Mouse (Mus musculus) monocyte, adult 2 months (primary cell): ENCODE measurements around the gene Rnaseh2b.

Experiments
- DNase-seq, 2 experiments: peaks; one replicate each; pipeline ENCODE4 v3.0.0; 2022; ENCODE audit warnings: low spot score in 2 of 2, low read depth in 1 of 2

Rnaseh2b gene

DNA sequence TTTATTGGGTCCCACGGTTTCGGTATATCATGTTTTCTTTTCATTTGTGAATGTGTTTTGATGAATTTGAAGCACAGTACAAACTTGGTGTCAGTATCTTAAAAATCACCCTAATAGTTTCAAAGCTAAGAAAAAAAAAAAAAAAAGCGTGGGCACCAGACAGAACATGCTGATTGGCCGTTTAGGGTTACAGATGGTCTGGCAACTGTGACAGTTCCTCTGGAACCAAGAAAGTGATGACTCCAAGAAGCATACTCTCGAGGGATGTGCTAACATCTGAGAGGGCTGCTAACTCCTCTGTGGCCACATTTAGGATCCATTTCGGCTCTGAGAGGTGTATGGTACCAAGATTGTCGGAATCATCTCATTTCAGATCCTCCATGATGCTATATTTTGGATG, 62.8 kb downstream of the Rnaseh2b start:
- no peak for DNase-seq

DNA sequence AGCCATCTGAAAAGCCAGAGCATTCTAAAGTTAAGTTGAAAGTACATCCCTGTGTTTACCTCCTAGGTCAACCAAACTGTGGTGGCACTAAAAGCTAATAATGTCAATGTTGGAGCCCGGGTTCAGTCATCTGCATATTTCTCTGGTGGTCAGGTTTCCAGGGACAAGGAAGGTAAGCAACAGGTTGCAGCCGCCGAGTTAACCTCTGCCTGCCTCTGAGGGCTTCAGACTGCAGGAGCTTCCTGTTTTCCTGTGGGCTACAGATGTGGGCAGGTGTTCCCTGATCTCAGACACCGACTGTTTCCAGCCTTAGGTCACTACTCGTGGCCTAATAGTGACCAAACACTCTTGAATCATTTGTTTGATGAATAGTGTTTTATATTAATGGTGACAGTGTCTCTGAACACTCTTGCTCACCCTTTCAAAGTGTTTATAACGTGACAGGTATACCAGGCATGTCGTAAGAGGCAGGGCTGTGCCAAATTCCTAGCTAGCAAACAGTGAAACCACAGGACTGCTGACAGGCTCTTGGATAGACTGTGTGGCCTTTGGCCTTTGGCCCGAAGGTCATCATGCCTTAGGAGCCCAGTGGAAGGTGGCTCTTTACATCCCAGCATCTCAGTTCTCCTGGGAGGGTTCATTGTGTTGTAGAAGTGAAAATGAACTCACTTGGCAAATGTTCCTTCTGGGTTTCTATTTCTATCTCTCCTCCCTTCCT, 69.0 kb downstream of the Rnaseh2b start:
- DNase-seq = no peak

DNA sequence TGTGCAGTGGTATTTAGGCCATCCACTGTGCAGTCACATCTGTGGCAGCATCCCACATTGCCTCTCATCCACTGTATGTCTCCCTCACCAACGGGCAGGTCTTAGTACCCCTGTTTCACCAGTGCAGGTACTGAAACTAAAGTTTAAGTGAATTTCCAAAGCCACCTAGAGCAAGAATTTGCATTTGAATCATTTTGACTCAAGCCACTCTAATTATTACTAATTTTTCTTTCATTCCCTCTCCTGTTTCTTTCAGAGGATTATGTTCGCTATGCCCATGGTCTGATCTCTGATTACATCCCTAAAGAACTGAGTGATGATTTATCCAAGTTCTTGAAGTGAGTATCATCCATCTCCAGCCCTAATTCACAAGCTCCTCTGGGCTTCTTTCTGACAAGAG, 71.4 kb downstream of the Rnaseh2b start:
- no peak for DNase-seq

DNA sequence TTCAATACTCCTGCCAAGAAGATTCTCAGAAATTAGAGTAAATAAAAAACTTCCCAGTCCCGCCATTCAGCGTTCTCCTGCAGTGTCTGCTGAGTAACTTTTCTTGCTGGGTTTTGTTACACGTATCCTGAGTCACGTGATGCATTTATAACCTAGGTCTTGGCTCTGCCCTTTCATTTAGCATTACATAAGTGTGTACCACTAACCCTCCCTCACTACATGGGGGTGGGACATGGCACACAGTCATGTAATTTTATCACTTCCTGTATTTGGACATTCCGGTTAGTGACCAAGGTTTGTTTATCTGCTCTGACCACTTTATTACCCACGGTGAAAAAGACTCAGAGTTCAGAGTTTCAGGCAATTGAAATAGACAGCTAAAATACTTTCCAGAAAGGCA, 78.4 kb downstream of the Rnaseh2b start:
- peak in 1 of 2 experiments; percentile 14 for DNase-seq

DNA sequence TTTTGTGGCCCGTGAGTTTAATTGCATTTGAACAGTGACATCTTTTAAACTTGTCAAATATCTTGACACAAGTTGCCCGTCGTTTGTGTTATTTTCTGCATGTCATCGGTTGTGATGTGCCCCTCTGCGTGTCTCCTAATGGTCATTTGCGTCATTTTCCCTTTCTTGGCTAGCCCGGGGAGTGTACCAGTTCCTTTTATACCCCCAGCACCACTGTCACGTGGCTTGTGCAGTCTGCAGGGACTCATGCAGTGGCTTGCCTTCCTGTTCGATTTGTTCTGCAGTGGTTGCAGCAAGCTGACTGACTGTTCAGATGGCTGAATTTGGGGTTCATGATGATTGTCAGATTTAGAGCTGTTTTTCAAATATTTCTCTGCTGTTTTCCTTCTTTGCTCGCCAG, 81.6 kb downstream of the Rnaseh2b start:
- no peak for DNase-seq

DNA sequence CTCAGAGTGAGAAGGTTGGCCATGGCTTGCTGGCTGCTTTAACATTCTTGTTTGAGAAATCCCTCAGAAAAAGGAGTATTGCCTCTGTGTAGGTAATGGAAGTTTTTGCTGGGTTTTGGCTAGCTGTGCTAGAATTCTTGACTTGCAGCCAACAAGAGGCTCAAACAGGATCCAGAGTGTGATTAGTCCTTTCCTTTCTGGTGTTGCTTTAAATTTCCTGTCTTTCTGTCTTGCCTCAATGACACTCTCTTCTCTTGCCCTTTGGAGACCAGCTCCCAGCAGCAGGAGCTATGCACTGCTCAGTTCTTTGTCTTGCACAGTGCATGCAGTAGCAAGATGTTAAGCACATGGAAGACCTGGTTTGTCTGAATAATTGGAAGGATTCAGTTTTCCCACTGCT, 83.3 kb downstream of the Rnaseh2b start:
- no peak for DNase-seq

DNA sequence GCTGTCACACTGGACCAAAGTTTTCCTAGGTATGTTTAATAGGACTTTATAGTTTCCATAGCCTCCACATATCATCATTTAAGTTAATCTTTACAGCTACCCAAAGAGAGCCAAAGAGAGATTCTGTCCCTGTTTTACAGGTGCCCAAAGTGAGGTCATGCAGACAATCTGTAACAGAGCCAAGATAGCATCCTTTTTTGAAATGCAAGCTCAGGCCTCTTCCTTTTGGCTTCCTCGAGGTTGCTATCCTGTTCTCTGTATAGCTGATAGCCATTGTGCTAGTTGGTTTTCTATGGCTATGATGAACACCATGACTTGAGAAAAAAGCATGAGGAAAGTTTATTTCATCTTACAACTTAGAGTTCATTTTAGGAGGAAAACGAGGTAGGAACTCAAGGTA, 83.7 kb downstream of the Rnaseh2b start:
- no peak for DNase-seq

DNA sequence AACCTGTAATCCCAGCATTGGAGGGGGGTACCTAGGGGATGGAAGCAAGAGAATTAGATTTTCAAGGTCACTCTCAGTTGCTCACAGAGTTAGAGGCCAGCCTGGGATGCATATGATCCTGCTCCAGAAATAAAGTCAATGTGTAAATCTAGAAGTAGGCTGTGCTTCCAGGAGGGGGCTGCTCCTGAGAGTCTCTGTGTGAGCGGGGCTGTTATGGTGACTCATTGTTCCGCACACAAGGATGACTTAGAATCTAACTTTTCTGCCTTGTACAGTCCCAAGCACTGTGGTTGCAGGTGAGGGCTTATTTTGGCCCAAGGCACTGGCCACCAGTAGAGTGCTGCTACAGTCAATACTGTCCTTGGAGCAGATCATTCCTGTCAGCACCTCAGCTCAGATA, 87.0 kb downstream of the Rnaseh2b start:
- no peak for DNase-seq

DNA sequence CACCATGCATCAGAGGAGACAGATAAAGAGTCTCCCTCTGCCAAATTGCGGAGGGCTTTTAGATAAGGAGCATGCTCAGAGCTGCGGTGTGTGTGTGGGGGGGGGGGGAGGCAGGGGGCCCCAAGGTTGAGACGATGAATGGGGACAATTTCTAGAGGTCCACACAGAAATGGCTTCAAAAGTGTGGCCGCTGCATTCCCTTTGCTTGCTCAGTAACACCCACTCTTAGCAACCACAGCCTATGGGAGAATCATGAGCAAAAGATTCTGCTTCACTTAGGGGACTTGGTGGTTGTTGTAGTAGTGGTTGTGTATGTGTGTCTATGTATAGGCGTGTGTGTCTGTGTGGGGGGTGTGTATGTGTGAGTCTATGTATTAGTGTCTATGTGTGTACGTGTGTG, 88.2 kb downstream of the Rnaseh2b start:
- DNase-seq = no peak

DNA sequence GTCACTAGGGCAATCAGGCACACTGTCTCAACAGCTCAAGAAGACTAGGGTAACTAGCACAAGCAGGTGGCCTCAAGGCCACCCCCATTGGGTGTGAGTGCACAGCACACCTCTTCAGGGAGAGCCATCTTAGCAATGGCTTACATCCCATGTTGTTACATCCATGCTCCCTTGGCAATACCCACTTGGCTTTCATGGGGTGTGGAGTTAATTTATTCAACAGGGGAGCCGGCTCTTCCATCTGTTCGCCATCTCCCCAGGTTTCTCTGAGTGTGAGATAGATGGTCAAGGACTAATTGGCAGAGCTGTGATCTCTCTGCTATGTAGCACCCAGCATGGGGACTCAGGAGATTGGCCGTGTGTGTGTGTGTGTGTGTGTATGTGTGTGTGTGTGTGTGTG, 90.7 kb downstream of the Rnaseh2b start:
- DNase-seq = no peak

DNA sequence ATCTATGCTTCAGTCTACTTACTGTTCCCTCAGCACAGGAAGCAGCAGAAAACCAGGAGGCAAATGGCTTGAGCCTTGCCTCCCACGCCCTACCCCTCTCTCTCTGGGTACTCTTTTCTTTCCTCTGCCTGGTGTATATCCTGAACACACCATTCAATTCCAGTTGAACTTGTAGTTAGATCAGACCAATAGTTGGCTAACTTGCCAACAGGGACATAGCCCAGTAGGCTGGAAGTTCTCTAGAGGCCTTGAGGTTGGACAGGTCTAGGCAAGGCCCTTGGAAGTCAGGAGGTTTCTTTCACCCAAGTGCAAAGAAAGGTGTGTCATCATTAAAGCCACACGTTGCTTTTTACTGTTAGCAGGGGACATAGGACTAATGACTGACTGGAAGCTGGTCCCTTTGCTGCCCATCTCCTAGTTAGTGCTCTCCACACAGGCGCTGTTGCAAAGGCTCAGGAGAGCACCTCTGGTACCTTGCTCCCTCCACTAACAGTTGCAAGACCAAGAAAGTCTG, 91.5 kb downstream of the Rnaseh2b start:
- no peak for DNase-seq

DNA sequence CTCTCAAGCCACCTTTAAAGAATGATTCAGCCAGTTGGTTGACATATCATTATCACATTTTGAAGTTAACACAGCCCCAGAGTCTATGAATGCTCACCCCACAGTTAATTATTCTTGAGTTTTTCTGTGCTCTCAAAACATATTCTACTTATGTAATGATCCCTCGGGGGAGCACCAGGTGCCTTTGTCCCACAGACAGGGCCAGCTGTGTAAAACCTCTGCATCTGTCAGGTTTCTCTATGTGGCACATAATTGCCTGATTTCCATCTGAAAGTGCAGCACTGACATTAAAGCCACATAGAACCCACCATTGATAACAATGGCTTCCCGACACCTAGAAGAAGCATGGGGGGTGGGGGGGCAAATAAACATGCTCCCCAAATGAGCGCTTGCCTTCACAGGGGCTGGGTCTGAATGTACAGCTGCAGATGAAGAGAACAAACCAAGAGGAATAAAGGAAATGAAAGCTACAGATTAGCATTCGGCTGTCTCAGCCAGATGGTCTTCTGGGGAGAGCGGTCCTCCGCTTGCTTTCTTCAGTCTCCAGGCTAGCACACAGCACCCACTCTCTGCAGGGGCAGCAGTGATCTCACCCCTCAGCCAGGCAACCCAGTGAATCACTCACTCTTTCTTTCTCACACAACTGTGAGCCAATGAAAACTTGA, 96.8 kb downstream of the Rnaseh2b start:
- no peak for DNase-seq

DNA sequence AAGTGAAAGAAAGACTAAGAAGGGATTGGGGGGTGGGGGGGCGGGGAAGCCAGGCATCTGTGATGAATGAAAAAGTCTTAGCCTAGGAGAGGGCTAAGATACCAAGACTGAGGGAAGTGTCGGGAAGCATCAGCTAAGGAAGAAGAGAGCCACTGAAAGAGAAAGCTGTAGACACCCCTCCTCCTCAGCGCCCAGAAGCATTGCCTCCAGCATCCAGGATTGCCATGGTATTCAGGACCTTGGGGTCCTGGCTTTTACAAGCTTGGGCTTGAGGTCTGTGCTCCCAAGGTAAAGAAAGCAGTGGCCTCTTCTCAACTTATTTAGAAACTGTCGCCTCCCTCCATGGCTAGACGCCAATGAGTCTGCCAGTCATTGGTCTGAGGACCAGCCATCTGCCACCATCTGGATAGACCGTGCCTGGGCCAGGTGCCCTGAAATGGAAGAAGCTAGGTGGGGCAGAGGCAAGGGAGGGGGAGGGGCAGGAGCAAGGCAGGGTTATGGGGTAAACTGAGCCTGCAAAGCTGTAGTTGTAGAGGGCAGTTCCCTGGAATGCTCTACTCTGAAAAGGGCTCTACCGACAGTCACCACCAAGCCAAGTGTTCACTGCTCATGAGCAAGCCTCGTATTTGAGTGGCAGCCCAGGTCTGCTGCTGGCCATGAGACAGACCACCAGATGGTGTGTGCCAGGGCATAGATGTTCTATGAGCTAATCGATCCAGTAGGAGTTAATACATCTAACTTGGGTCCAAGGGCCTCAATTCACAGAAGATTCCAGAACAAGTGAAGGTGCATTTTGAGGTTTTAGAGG, 97.5 kb downstream of the Rnaseh2b start:
- DNase-seq = no peak

DNA sequence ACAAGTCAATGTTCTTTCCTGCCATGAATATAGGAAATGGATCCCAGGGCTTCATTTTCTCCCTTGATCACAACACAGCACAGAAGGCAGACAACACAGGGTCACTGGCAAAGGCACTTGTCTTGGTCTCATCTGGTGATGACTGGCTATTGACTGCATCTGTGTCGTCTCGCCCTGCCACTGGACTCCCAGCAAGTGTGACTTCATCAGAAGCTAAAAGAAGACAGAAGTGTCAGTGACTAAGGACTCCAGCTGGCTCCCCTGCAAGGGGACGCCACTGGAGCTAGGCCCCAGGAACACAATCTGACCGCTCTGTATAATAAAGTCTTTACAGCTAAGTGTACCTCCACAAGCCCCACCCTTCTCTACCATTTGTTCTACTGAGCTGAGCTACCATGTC, 100.4 kb downstream of the Rnaseh2b start:
- DNase-seq = no peak

DNA sequence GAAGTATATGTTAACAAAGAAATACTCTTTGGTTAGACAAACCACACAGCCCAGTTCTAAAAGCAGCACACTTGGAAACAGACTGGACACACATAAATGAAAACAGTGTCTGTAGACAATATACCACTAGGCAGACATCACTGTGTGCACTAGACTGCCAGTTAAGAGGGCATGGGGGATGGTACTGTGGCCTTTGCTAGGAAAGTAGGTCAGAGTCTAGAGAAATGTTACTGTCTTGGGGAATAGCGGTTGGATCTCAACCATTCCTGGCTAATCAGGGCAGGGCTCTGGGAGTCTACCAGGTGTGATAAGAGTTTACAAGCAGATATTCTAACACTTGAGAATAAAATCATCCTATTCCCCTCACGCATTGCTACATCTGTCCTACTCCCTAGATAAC, 103.0 kb downstream of the Rnaseh2b start:
- no peak for DNase-seq

DNA sequence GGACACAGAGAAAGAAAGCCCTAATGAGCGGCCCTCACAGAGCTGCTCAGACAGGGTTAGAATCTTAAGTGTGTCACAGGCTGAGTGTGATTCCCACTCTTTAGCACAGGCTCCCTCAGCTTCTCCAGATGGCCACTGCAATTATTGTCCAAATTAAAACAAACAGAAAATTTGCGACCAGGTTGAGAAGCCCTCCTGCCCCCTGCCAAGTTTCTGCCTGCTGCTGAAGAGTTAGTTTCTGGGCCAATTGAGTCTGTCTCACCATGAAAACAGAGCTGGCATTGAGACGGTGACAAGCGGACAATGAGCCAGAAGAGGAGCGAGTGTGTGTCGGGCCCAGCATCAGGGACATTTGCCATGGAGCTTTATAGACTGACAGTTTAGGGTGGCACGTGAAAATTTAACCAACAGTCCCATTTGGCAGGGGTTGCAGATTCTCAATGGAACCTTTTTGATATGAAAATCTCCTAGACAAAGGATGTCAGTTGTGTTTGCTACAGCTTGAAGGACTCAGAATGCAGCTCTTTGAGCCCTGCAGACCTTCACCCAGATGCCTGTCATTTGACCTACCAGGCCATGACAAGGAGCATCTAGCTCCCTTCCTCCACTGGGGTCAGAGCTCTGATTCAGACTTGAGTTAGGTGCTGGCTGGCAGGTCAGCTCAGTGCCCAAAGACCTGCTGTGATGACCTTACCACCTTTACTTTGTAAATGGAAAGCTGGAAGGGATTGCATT, 123.8 kb downstream of the Rnaseh2b start:
- DNase-seq = no peak

DNA sequence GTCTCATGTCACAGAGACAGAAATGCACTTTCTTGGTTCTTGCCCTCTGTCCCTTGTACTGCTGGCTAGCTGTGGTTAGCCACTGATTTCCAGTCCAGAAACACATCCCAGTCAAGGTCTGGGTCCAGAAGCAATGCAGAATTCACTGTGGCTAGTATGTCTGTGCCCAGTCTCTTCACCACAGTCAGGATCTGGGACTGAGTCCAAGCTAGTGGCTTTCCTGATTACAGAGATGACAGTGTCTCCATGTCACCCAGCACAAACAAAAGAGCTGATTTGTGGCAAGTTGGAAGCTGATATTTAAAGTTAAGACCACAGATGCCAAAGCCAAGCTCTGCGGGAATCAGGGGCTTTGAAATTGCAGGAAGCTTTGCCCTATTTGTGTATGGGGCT, 124.3 kb downstream of the Rnaseh2b start:
- DNase-seq = no peak

DNA sequence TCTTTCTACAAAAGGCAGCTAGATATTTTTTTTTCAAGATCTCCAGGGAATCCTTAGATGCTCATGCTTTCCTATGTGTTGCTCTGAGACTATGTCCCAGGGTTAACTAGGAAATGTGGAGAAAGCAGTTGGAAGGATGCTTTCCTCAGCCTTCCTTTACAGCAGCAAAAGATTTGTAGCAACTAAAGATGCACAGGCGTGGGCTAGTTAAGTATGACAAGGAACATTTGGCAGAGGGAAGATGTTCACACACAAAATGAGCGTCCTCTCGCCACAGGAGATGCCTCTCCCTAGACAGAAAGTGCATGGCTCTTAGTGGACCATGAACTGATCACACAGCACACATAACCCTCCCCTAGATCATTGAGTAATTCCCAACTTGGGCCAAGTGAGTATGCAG, 125.1 kb downstream of the Rnaseh2b start:
- DNase-seq = no peak

DNA sequence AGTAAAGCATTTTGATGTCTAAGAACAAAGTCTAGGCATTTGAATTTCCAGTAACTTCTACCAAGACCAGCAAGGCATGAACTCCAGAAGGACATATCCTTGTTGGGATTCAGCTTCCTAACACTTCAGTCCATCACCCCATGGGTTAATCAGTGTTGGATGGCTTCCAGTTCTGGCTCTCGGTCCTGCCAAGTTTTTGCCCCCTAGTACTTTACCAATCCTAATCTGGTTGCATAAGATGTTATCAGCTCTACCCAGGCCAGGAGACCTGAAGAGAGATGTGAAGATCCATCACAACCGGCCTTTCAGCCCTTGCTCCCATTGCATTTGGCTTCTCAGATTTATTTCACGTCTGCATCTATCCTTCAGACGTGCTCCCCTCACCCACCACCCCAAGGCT, 129.9 kb downstream of the Rnaseh2b start:
- DNase-seq = no peak
